Mouse (Mus musculus) megakaryocyte, embryonic 14.5 days (primary cell): ENCODE measurements around the gene Slc25a39. TPM values are rescaled to one million over a fixed set of nuclear protein-coding genes. Genes with fewer than 3 reads are reported as not detected.

Experiments used
- H3K27me3 ChIP-seq: replicated peaks from 2 replicates; pipeline ENCODE3; 2012; ENCODE audit warnings: inconsistent platforms
- H3K36me3 ChIP-seq: replicated peaks from 2 replicates; pipeline ENCODE3; 2012; ENCODE audit warnings: low read length, inconsistent platforms, mixed read lengths
- H3K4me1 ChIP-seq: 2 replicates; pipeline ENCODE4 v1.6.1; 2012; ENCODE audit warnings: inconsistent platforms
- H3K4me3 ChIP-seq: replicated peaks from 2 replicates; pipeline ENCODE3; 2012; ENCODE audit warnings: moderate library complexity, mild to moderate bottlenecking, inconsistent platforms
- H3K9me3 ChIP-seq: 2 replicates; pipeline ENCODE4 v1.6.1; 2012; ENCODE audit warnings: inconsistent platforms
- FLI1 ChIP-seq: IDR thresholded peaks from 2 replicates; pipeline ENCODE4 v1.6.1; 2012; ENCODE audit warnings: low read length, inconsistent platforms, mixed read lengths
- GATA1 ChIP-seq: IDR thresholded peaks from 3 replicates; pipeline ENCODE4 v1.6.1; 2012; ENCODE audit warnings: mixed read lengths, low read length, inconsistent platforms, borderline replicate concordance
- polyA plus RNA-seq: library from polyadenylated mRNA; stranded (reverse); fragments of >175 nt; gene quantifications from 2 replicates; pipeline ENCODE4 v1.2.3, GENCODE M21; 2012; ENCODE audit warnings: low replicate concordance; ENCODE audit not compliant: insufficient read depth

The Slc25a39 gene
- polyA plus RNA-seq, 1 experiment, result 164 TPM

- Histone ChIP-seq H3K27me3 (peaks cover 7% of the 10 kb centered on the region), H3K4me3 (peak overlapping the region; percentile 96), H3K36me3 (peaks cover 37% of the 10 kb centered on the region), H3K9me3 (no peaks in the 10 kb centered on the region), H3K4me1 (peaks cover 59% of the 10 kb centered on the region)
- TF ChIP-seq FLI1 (no peak), GATA1 (no peak)
These were observed 1.3 kb downstream of the Slc25a39 start for GRCm38 (mm10) chr11:102406401-102406800.

GRCm38 (mm10) chr11:102405544-102406285, 2.0 kb downstream of the Slc25a39 start:
- peaks cover 12% of the 10 kb centered on the region for H3K27me3 ChIP-seq
- no peak for TF ChIP-seq GATA1
- no peak for TF ChIP-seq FLI1
- peaks cover 53% of the 10 kb centered on the region for H3K4me1 ChIP-seq
- H3K4me3 ChIP-seq, result peak overlapping the region; percentile 96
- H3K9me3 ChIP-seq, result no peaks in the 10 kb centered on the region
- peaks cover 37% of the 10 kb centered on the region for H3K36me3 ChIP-seq

DNA sequence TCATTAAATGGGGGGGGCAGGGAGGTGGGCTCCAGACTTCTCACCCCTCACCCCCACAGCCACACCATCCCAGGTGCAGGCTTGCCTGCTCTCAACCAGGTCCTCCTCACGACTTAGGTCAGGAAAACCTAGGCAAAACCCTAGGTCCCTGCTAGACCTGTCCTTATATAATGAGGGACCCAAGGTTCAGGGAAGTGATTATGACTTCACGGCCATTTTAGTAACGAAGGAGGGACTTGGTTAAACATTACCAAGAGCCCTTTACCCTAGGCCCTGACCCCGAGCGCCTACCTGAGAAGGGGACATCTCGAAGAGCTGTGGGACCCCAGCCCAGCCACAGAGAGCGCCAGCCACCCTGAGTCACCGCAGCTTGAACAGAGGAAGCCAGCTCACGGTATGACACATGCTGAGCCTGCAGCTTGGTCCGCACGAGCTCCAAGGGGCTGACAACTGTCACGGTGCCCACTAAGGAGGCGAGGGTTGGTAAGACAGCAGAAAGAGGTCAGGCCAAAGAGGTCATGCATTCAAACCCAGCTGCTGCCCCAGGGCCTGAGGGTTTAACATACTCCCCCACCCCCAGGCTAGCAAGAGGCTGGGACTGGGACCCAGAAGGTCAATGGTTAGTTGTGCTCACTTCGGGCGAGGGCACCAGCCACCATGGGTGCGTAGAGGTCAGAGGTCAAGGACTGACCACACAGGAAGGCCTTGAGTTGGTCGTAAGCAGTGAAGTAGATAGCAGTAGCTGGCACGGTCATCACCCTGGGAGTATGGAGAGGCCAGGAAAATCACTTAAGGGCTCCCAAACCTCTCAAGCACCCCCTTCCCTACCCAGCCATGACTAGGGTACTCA, 3.4 kb downstream of the Slc25a39 start:
- no peak for TF ChIP-seq FLI1
- no peak for TF ChIP-seq GATA1
- peaks cover 26% of the 10 kb centered on the region for H3K27me3 ChIP-seq
- H3K4me3 ChIP-seq, result no peak overlapping the region
- peaks cover 37% of the 10 kb centered on the region for H3K36me3 ChIP-seq
- H3K9me3 ChIP-seq, result 0 out of 2 replicates have a peak, but pooled peaks cover 3% of the 10 kb centered on the region
- H3K4me1 ChIP-seq, result peaks cover 52% of the 10 kb centered on the region

DNA sequence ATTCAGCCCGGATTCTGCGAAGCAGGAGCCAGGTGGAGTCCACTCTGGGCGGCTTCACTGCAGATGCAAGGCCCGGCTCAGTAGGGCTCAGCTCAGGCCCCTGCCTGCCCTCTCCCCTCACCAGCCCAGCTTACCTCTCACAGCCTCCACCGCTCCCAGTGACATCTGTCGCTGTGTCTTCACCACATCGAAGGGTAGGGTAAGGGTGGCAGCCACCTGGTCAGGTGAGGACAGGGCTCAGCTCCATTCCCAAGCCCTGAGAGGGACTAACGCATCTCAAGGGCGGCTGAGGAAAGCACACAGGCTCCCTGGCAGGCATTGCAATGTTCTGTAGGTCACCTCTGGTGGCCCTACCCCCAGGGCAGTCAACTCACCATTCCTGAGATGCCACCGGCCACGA, 4.1 kb downstream of the Slc25a39 start:
- Histone ChIP-seq H3K4me1 (peaks cover 47% of the 10 kb centered on the region), H3K36me3 (peaks cover 37% of the 10 kb centered on the region), H3K9me3 (0 out of 2 replicates have a peak, but pooled peaks cover 3% of the 10 kb centered on the region), H3K27me3 (peaks cover 33% of the 10 kb centered on the region), H3K4me3 (no peak overlapping the region)
- TF ChIP-seq GATA1, result no peak
- TF ChIP-seq FLI1, result no peak

GRCm38 (mm10) chr11:102401898-102402500, 5.7 kb downstream of the Slc25a39 start:
- TF ChIP-seq FLI1 (no peak), GATA1 (no peak)
- H3K27me3 ChIP-seq, result peaks cover 49% of the 10 kb centered on the region
- no peak overlapping the region for H3K4me3 ChIP-seq
- peaks cover 37% of the 10 kb centered on the region for H3K36me3 ChIP-seq
- H3K9me3 ChIP-seq, result 0 out of 2 replicates have a peak, but pooled peaks cover 5% of the 10 kb centered on the region
- H3K4me1 ChIP-seq, result peaks cover 45% of the 10 kb centered on the region

DNA sequence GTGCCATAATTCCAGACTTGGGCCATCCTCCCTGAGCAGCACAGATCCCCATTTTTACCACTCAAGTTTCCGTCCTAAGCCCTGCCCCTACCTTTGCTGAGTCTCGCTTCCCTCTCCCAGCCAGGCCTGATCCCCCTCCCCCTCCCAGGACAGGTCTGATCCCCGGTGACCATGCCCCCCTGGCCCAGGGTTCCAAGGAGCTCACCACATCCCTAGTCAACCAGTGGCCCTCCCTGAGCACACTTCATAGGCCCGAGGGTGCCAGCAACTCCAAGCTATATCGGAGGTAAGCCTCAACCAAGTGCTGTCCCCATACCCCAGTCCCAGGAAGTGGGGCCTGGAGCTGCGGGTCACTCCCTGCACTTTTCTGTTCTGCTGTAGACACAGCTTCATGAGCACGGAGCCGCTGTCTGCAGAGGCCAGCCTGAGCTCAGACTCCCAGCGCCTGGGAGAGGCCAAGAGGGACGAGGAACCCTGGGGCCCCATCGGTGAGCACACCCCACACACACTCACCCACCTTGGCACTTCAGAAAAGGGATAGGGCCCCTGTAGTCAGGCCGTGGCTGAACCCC, 7.1 kb downstream of the Slc25a39 start:
- Histone ChIP-seq H3K36me3 (peaks cover 35% of the 10 kb centered on the region), H3K27me3 (peaks cover 63% of the 10 kb centered on the region), H3K4me3 (no peak overlapping the region), H3K4me1 (peaks cover 31% of the 10 kb centered on the region), H3K9me3 (0 out of 2 replicates have a peak, but pooled peaks cover 5% of the 10 kb centered on the region)
- no peak for TF ChIP-seq FLI1
- TF ChIP-seq GATA1, result no peak

- Histone ChIP-seq H3K4me3 (peak overlapping the region; percentile 9), H3K9me3 (0 out of 2 replicates have a peak, but pooled peaks cover 5% of the 10 kb centered on the region), H3K4me1 (peaks cover 23% of the 10 kb centered on the region), H3K36me3 (peaks cover 26% of the 10 kb centered on the region), H3K27me3 (peaks cover 72% of the 10 kb centered on the region)
- no peak for TF ChIP-seq FLI1
- TF ChIP-seq GATA1, result no peak
These were observed 8.1 kb downstream of the Slc25a39 start for GRCm38 (mm10) chr11:102399610-102400072.

GRCm38 (mm10) chr11:102399107-102399506, 8.6 kb downstream of the Slc25a39 start:
- Histone ChIP-seq H3K36me3 (peaks cover 20% of the 10 kb centered on the region), H3K4me3 (no peak overlapping the region), H3K27me3 (peaks cover 78% of the 10 kb centered on the region), H3K4me1 (peaks cover 25% of the 10 kb centered on the region), H3K9me3 (0 out of 2 replicates have a peak, but pooled peaks cover 5% of the 10 kb centered on the region)
- no peak for TF ChIP-seq GATA1
- no peak for TF ChIP-seq FLI1
